Mouse (Mus musculus) myocyte (in vitro differentiated cells): ENCODE data around the gene Tent5b. TPM values are rescaled to one million over a fixed set of nuclear protein-coding genes. Genes with fewer than 3 reads are reported as not detected.

ENCODE experiments used
- H3K27me3 ChIP-seq: one replicate; pipeline ENCODE4 v1.6.1; 2011; ENCODE audit not compliant: control insufficient read depth, insufficient read depth, insufficient read length
- H3K36me3 ChIP-seq: one replicate; pipeline ENCODE4 v1.6.1; 2011; ENCODE audit not compliant: control insufficient read depth, insufficient read depth
- H3K4me2 ChIP-seq: one replicate; pipeline ENCODE4 v1.6.1; 2011; ENCODE audit warnings: low read depth, control low read depth
- H3K4me3 ChIP-seq: one replicate; pipeline ENCODE4 v1.5.1; 2011; ENCODE audit warnings: mild to moderate bottlenecking, control low read depth, moderate library complexity
- H3K79me2 ChIP-seq: one replicate; pipeline ENCODE4 v1.6.1; 2011; ENCODE audit not compliant: control insufficient read depth, insufficient read depth
- H3ac ChIP-seq: one replicate; pipeline ENCODE4 v1.6.1; 2011; ENCODE audit not compliant: control insufficient read depth, insufficient read length
- CEBPB ChIP-seq: IDR thresholded peaks from 2 replicates; pipeline ENCODE4 v1.6.1; 2011; ENCODE audit warnings: mild to moderate bottlenecking, moderate library complexity; ENCODE audit not compliant: poor library complexity, insufficient read depth, severe bottlenecking
- E2F4 ChIP-seq: IDR thresholded peaks from one replicate; pipeline ENCODE4 v1.6.1; 2011; ENCODE audit warnings: mild to moderate bottlenecking, control low read depth, moderate library complexity; ENCODE audit not compliant: insufficient read depth
- MAX ChIP-seq: IDR thresholded peaks from one replicate; pipeline ENCODE4 v1.6.1; 2011; ENCODE audit warnings: low read depth, mild to moderate bottlenecking, control low read depth
- MYOD1 ChIP-seq, 3 experiments: IDR thresholded peaks; one replicate each; pipeline ENCODE4 v1.6.1; 2011; ENCODE audit warnings: control low read depth in 2 of 3, low read depth in 2 of 3, mild to moderate bottlenecking in 2 of 3, moderate library complexity in 1 of 3; ENCODE audit not compliant: insufficient read length in 2 of 3, control insufficient read depth in 1 of 3
- MYOG ChIP-seq, 3 experiments: IDR thresholded peaks; one replicate each; pipeline ENCODE4 v1.6.1; 2011; ENCODE audit warnings: control low read depth in 2 of 3, low read depth in 2 of 3, mild to moderate bottlenecking in 2 of 3; ENCODE audit not compliant: insufficient read length in 2 of 3, control insufficient read depth in 1 of 3, insufficient read depth in 1 of 3
- POLR2A ChIP-seq: IDR thresholded peaks from one replicate; pipeline ENCODE4 v1.6.1; 2011; ENCODE audit warnings: low read depth, mild to moderate bottlenecking, control low read depth, moderate library complexity; ENCODE audit not compliant: insufficient read length
- POLR2AphosphoS2 ChIP-seq: IDR thresholded peaks from one replicate; pipeline ENCODE4 v1.6.1; 2011; ENCODE audit warnings: low read depth, control low read depth; ENCODE audit not compliant: insufficient read length
- REST ChIP-seq: IDR thresholded peaks from one replicate; pipeline ENCODE4 v1.6.1; 2011; ENCODE audit warnings: mild to moderate bottlenecking, control low read depth, moderate library complexity; ENCODE audit not compliant: insufficient read depth, insufficient read length
- SRF ChIP-seq: IDR thresholded peaks from one replicate; pipeline ENCODE4 v1.6.1; 2011; ENCODE audit warnings: low read depth; ENCODE audit not compliant: control insufficient read depth, insufficient read length
- TCF12 ChIP-seq: IDR thresholded peaks from one replicate; pipeline ENCODE4 v1.6.1; 2011; ENCODE audit warnings: mild to moderate bottlenecking, control low read depth; ENCODE audit not compliant: poor library complexity, insufficient read depth, severe bottlenecking
- TCF3 ChIP-seq: IDR thresholded peaks from one replicate; pipeline ENCODE4 v1.6.1; 2011; ENCODE audit warnings: low read depth, control low read depth; ENCODE audit not compliant: insufficient read length
- USF1 ChIP-seq: IDR thresholded peaks from one replicate; pipeline ENCODE4 v1.6.1; 2011; ENCODE audit warnings: low read depth, mild to moderate bottlenecking, control low read depth, moderate library complexity
- polyA plus RNA-seq: library from polyadenylated mRNA; unstranded; fragments of >200 nt; fragmentation: generic; extraction: Trizol; gene quantifications from one replicate; pipeline ENCODE4 v1.2.1, GENCODE M21; 2012; ENCODE audit warnings: missing spikeins

Gene Tent5b
- polyA plus RNA-seq, 1 experiment, result 3.3 TPM

DNA sequence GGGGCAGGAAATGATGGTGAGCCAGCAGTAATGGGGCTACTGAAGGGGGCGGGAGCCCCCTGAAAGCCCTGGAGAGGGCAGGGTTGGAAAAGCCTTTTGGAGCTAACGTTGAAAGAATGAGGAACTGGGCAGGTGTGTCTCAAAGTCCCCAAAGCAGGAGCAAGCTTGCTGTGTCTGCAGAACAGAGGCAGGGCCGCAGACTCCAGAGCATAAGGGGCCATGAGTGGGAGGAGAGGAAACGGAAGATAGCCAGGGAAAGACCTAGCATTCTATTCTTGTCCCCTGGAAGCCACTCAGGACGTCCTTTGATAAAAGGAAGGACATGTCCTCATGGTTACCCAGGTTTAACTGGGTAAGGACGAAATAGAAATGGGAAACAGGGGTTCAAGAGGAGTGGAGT lies 16.7 kb upstream of the Tent5b start:
- H3K4me2 ChIP-seq, result no peak overlapping the region
- no peaks in the 10 kb centered on the region for H3K27me3 ChIP-seq
- no peaks in the 10 kb centered on the region for H3K36me3 ChIP-seq
- no peak overlapping the region for H3K4me3 ChIP-seq
- no peak for TF ChIP-seq POLR2AphosphoS2
- no peak for TF ChIP-seq SRF
- TF ChIP-seq TCF3, result no peak
- TF ChIP-seq POLR2A, result no peak
- TF ChIP-seq REST, result no peak
- TF ChIP-seq USF1, result no peak
- TF ChIP-seq MYOG (IDR thresholded peaks at IDR 0.05; ENCODE audit: control insufficient read depth in 1 of 3, insufficient read depth in 1 of 3, insufficient read length in 2 of 3, low read depth in 2 of 3), result no peak
- TF ChIP-seq MAX, result no peak
- no peak for TF ChIP-seq TCF12
- TF ChIP-seq E2F4, result no peak
- TF ChIP-seq CEBPB, result no peak
- no peak for TF ChIP-seq MYOD1 (IDR thresholded peaks at IDR 0.05; ENCODE audit: control insufficient read depth in 1 of 3, insufficient read length in 2 of 3, low read depth in 2 of 3)
- no peaks in the 10 kb centered on the region for H3K79me2 ChIP-seq
- H3ac ChIP-seq, result no peak overlapping the region

- no peak for TF ChIP-seq E2F4
- no peak for TF ChIP-seq MYOG (IDR thresholded peaks at IDR 0.05; ENCODE audit: control insufficient read depth in 1 of 3, insufficient read depth in 1 of 3, insufficient read length in 2 of 3, low read depth in 2 of 3)
- TF ChIP-seq MYOD1 (IDR thresholded peaks at IDR 0.05; ENCODE audit: control insufficient read depth in 1 of 3, insufficient read length in 2 of 3, low read depth in 2 of 3), result no peak
- TF ChIP-seq SRF, result no peak
- TF ChIP-seq TCF12, result no peak
- no peak for TF ChIP-seq USF1
- TF ChIP-seq POLR2AphosphoS2, result no peak
- TF ChIP-seq REST, result no peak
- TF ChIP-seq TCF3, result no peak
- no peak for TF ChIP-seq MAX
- no peak for TF ChIP-seq POLR2A
- no peak for TF ChIP-seq CEBPB
- Histone ChIP-seq H3K36me3 (no peaks in the 10 kb centered on the region), H3K4me2 (peak overlapping the region; percentile 42), H3K4me3 (no peak overlapping the region), H3K79me2 (no peaks in the 10 kb centered on the region), H3K27me3 (no peaks in the 10 kb centered on the region), H3ac (no peak overlapping the region)
Observed at GRCm38 (mm10) chr4:133468080-133468479, 11.9 kb upstream of the Tent5b start.

- H3K4me2 ChIP-seq, result no peak overlapping the region
- no peaks in the 10 kb centered on the region for H3K79me2 ChIP-seq
- no peak for TF ChIP-seq MAX
- TF ChIP-seq CEBPB, result no peak
- no peak for TF ChIP-seq POLR2AphosphoS2
- no peak for TF ChIP-seq SRF
- no peak for TF ChIP-seq E2F4
- TF ChIP-seq MYOG (IDR thresholded peaks at IDR 0.05; ENCODE audit: control insufficient read depth in 1 of 3, insufficient read depth in 1 of 3, insufficient read length in 2 of 3, low read depth in 2 of 3), result no peak
- no peak overlapping the region for H3K4me3 ChIP-seq
- no peaks in the 10 kb centered on the region for H3K36me3 ChIP-seq
- H3K27me3 ChIP-seq, result no peaks in the 10 kb centered on the region
- H3ac ChIP-seq, result no peak overlapping the region
Observed at GRCm38 (mm10) chr4:133469122-133469521, 10.8 kb upstream of the Tent5b start.

GRCm38 (mm10) chr4:133471135-133471821 lies 8.7 kb upstream of the Tent5b start:
- TF ChIP-seq E2F4 (no peak), MYOD1 (IDR thresholded peaks at IDR 0.05; ENCODE audit: control insufficient read depth in 1 of 3, insufficient read length in 2 of 3, low read depth in 2 of 3) (no peak), SRF (no peak)
- H3K4me3 ChIP-seq, result no peak overlapping the region
- H3ac ChIP-seq, result no peak overlapping the region
- no peak overlapping the region for H3K4me2 ChIP-seq
- H3K79me2 ChIP-seq, result no peaks in the 10 kb centered on the region
- no peaks in the 10 kb centered on the region for H3K36me3 ChIP-seq
- H3K27me3 ChIP-seq, result no peaks in the 10 kb centered on the region

DNA sequence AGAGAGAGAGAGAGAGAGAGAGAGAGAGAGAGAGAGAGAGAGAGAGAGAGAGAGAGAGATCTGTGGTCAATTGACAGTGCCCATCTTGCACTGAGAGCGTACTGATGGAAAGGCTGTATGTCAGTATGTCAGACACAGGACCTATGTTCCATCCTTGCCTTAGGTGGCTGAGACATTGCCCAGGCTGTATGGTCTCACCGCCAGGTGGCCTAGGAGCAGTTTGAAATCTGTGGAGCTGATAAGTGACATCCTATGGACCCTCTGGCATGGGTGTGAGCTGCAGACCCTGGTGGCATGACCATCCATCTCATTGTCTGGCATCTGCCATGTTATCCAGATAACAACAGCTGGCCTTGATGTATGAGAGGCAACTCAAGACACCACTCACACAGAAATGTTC lies 6.1 kb upstream of the Tent5b start:
- H3K4me3 ChIP-seq, result no peak overlapping the region
- H3K27me3 ChIP-seq, result no peaks in the 10 kb centered on the region
- no peaks in the 10 kb centered on the region for H3K79me2 ChIP-seq
- H3K4me2 ChIP-seq, result no peak overlapping the region
- H3ac ChIP-seq, result no peak overlapping the region
- H3K36me3 ChIP-seq, result no peaks in the 10 kb centered on the region
- TF ChIP-seq POLR2AphosphoS2 (no peak), TCF3 (no peak), E2F4 (no peak), POLR2A (no peak)
